Mouse (Mus musculus) forebrain, embryonic 10.5 days (tissue): Measurements from ENCODE around the gene Cdk18. TPM values are rescaled to one million over a fixed set of nuclear protein-coding genes. Genes with fewer than 3 reads are reported as not detected.
"Not testable (repeated sequence)": the region's sequence is repeated elsewhere in the genome, so short reads cannot be mapped to it uniquely, and the experiment has no call there.

Experiments used
- DNase-seq: peaks from one replicate; pipeline ENCODE4 v3.0.0-alpha.2; 2017; ENCODE audit warnings: low spot score; ENCODE audit errors: extremely low spot score
- H3K27ac ChIP-seq: fragments of 300-500 bp; sonication (generic); 2 replicates; pipeline ENCODE4 v1.5.1; 2016; ENCODE audit warnings: mild to moderate bottlenecking
- H3K27me3 ChIP-seq: fragments of 300-500 bp; sonication (generic); 2 replicates; pipeline ENCODE4 v1.6.1; 2016; ENCODE audit warnings: mild to moderate bottlenecking; ENCODE audit not compliant: poor library complexity, severe bottlenecking
- H3K36me3 ChIP-seq: fragments of 300-500 bp; sonication (generic); replicated peaks from 2 replicates; pipeline ENCODE4 v1.6.1; 2016; ENCODE audit warnings: mild to moderate bottlenecking, moderate library complexity
- H3K4me1 ChIP-seq: fragments of 300-500 bp; sonication (generic); 2 replicates; pipeline ENCODE4 v1.6.1; 2016
- H3K4me3 ChIP-seq: fragments of 300-500 bp; sonication (generic); 2 replicates; pipeline ENCODE4 v1.5.1; 2016; ENCODE audit warnings: mild to moderate bottlenecking, moderate library complexity
- H3K9me3 ChIP-seq: fragments of 300-500 bp; sonication (generic); 2 replicates; pipeline ENCODE4 v1.6.1; 2016; ENCODE audit warnings: mild to moderate bottlenecking, moderate library complexity
- WGBS: fragments of 180-500 bp; shearing (Covaris S2); methylation state at CpG from one replicate; pipeline ENCODE4 v1.1.7; 2016; 5-methylcytosine and 5-hydroxymethylcytosine counted together
- polyA plus RNA-seq: library from polyadenylated mRNA; unstranded; fragments of >200 nt; fragmentation: Nextera tagmentation; extraction: Ambion mirVana; gene quantifications from 2 replicates; pipeline ENCODE4 v1.2.1, GENCODE M21; 2016

The Cdk18 gene
- polyA plus RNA-seq = 1.4 and 1.5 TPM in 2 replicates

DNA sequence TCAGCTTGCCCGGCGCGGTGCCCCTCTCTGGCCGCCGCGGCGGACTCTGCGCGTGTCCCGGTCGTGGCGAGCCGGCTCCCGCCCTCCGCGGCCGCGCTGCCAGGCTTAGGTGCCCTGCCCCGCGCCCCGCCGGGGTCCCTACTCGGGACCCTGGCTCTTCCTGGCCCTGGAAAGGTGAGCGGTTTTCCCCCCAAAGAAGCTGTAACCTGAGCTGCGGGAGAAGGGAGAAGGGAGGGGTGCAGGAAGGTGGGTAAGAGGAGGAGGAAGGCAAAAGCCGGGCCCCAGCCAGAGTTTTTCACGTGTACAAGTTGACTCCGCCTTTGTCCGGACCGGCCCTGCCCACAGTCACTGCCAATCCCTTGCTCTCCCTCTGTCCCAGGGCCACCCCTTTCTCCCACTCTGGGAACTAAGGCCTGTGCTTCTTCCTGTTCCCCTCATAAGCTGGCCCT lies at the start of gene Cdk18:
TSS of gene Cdk18 (minus strand) at position 269 of the 449 bp plus-strand sequence.
- no peaks in the 10 kb centered on the region for H3K36me3 ChIP-seq
- WGBS = under 1% methylated on average over 30 of the region's 30 CpGs
- H3K27me3 ChIP-seq = peaks cover 48% of the 10 kb centered on the region
- no peaks in the 10 kb centered on the region for H3K9me3 ChIP-seq
- peak within 1 kb of the TSS; percentile 70 for H3K4me3 ChIP-seq
- peak within 1 kb of the TSS; percentile 81 for H3K27ac ChIP-seq
- DNase-seq = peak; percentile 72
- peaks cover 58% of the 10 kb centered on the region for H3K4me1 ChIP-seq

DNA sequence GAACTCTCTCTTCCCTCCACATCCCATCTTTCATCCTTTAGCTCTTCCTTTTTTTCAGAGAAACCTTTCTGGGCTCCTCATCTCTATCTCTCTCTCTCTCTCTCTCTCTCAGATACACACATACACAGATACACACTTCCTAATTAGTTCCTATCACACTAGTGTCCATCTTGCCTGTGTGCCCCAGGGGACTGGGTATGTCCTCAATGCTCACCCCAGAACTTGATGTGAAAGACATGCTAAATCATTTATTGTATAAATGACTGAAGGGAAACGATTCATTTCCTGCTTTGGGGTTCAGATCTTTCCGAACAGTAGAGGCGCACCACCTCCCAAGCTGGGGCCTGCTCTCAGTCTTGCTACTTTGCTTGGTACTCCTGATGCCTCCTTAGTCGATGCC lies 49.7 kb upstream of the Cdk18 start:
- WGBS = 53% methylated on average over 4 of the region's 4 CpGs
- Histone ChIP-seq H3K27ac (peak overlapping the region; percentile 100), H3K36me3 (peaks cover 5% of the 10 kb centered on the region), H3K9me3 (no peaks in the 10 kb centered on the region), H3K27me3 (peaks cover 83% of the 10 kb centered on the region), H3K4me1 (peaks cover 70% of the 10 kb centered on the region), H3K4me3 (peak overlapping the region; percentile 93)
- DNase-seq = no peak

DNA sequence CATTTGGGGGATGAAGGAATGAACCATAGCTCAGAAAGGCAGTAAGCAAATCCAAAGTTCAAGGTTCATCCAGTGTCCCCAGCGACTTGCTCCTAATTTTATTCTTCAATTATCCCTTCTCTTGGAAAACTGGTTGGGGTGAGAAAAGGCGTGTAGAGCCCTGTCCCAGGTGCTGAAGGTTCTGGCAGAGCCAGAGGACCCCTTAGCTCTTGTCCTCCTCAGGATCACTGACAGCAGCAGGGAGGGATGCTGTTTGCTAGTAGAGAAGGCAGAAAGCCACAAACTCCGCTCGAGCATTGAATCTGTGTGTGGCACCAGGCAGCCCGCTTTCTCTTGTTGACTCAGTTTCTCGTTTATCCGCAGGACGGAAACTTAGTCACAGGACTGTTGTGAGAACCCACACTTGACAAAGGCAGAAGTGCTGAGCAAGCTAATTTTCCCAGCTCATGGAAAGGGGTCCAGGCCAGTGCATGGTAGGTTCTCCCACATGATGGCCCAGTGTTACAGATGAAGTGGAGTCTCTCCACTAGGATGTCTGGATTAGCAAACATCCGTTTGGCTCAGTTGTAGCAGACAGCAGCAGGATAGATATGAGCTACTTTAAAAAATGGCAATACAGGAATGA lies 49.1 kb upstream of the Cdk18 start:
- no peaks in the 10 kb centered on the region for H3K9me3 ChIP-seq
- 41% methylated on average over 9 of the region's 9 CpGs for WGBS
- peaks cover 81% of the 10 kb centered on the region for H3K27me3 ChIP-seq
- peaks cover 63% of the 10 kb centered on the region for H3K4me1 ChIP-seq
- H3K36me3 ChIP-seq = peaks cover 3% of the 10 kb centered on the region
- no peak overlapping the region for H3K4me3 ChIP-seq
- no peak overlapping the region for H3K27ac ChIP-seq
- no peak for DNase-seq

DNA sequence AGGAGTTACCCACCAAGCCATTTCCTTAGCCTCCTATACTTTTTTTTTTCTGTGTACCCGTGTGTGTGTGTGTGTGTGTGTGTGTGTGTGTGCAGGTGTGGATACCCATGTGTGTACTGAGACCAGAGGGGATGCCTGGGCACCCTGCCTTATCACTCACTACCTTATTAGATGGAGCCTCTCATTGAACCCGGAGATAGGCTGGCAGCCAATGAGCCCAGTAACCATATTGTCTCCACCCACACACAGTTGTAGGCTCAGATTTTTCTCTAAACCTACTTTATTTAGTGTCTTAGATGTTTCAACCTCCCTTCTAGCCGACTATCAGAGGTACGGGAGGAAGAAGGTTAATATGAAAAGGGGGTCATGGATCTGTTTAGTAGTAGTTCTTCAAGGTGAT lies 46.8 kb upstream of the Cdk18 start:
- Histone ChIP-seq H3K9me3 (no peaks in the 10 kb centered on the region), H3K27me3 (peaks cover 63% of the 10 kb centered on the region), H3K4me3 (no peak overlapping the region), H3K4me1 (peaks cover 50% of the 10 kb centered on the region), H3K36me3 (no peaks in the 10 kb centered on the region), H3K27ac (no peak overlapping the region)
- 81% methylated on average over 4 of the region's 4 CpGs for WGBS
- no peak for DNase-seq

DNA sequence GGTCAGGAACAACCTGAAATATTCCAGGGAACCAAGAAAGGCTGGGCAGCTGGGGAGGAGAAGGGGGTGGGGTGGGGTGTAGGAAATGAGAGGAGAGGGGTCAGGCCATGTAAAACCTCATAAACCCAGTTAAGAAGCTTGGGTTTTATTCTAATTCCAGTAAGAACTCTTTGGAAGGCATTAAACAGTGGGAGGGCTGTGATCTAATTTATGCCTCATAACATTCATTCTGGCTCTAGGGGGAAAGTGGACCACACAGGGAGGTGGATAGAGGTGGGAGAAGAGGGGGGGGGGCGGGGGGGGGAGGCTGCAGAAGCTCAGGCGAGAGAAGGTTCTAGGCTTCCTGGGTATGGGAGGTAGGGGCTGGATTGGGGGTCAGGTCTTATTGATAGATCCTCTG lies 32.1 kb upstream of the Cdk18 start:
- no peak for DNase-seq
- H3K27ac ChIP-seq = no peak overlapping the region
- no peak overlapping the region for H3K4me3 ChIP-seq
- H3K36me3 ChIP-seq = no peaks in the 10 kb centered on the region
- H3K4me1 ChIP-seq = peaks cover 31% of the 10 kb centered on the region
- 54% methylated on average over 1 of the region's 2 CpGs for WGBS
- peaks cover 52% of the 10 kb centered on the region for H3K27me3 ChIP-seq
- no peaks in the 10 kb centered on the region for H3K9me3 ChIP-seq

DNA sequence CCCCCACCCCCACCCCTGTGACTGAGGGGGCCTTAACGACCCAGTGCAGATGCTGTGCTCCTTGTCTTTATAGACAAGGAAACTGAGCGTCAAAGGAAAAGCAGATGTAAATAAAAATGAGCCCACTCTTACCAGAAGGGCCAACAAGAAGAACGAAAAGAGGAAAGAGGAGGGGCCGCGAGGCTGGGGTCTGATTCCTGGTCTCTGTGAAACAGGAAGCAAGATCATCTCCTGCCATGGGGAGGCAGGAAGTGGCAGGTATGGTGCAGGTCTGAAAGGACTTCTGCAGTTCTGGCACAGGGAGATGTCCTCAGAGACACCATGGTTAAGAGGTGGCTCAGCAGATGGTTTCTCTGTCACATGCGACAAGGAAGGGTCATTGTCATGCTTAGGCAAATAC lies 31.2 kb upstream of the Cdk18 start:
- Histone ChIP-seq H3K4me3 (no peak overlapping the region), H3K36me3 (no peaks in the 10 kb centered on the region), H3K27me3 (peaks cover 56% of the 10 kb centered on the region), H3K4me1 (peaks cover 31% of the 10 kb centered on the region), H3K27ac (no peak overlapping the region), H3K9me3 (peaks cover 5% of the 10 kb centered on the region; the same call in 1 of the 2 replicates)
- DNase-seq = no peak
- 62% methylated on average over 6 of the region's 6 CpGs for WGBS

DNA sequence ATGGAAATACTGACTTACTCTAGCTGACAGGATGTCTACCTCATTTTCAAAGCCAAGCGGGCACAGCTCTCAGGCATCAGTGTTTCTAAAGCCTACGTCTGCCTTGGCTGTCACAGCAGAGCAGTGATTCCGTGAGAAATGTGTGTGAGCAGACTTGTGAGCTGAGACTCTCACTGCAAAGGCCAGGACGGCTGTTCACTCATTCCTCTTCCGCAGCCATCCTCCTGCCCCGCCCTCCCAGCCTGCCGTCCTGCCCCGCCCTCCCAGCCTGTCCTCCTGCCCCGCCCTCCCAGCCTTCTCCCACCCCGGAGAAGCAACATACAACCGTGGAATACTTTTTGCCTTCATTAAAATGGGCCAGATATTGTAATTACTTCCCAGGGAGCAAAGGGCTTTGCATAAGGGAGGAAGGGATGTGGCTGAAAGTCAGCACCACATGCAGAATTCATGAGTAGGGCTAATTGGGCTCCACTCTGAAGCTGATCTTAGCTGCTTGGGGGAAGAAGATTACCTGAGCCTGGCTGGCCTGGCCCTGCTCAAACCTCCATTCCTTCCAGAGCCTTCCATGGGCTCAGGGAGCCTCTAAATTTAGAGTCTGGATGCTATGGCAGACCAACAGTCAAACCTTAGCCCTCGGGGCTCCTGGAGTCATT lies 28.8 kb upstream of the Cdk18 start:
- H3K4me1 ChIP-seq = peaks cover 42% of the 10 kb centered on the region

DNA sequence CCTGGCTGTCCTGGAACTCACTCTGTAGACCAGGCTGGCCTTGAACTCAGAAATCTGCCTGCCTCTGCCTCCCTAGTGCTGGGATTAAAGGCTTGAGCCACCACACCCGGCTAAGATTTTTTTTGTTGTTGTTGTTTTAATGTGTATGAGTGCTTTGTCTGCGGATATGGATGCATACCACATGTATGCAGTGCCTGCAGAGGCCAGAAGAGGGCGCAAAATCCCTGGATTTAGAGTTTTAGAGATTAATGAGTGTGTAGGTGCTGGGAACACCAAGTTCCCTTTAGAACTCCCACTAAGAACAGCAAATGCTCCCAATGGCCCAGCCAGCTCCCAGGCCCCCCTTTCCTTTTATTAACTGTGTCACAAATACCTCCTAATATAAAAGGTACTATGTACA lies 26.4 kb upstream of the Cdk18 start:
- Histone ChIP-seq H3K4me3 (no peak overlapping the region), H3K36me3 (no peaks in the 10 kb centered on the region), H3K27ac (no peak overlapping the region), H3K9me3 (peaks cover 5% of the 10 kb centered on the region; the same call in 1 of the 2 replicates), H3K4me1 (peaks cover 41% of the 10 kb centered on the region), H3K27me3 (peaks cover 73% of the 10 kb centered on the region)
- no peak for DNase-seq
- 62% methylated on average over 3 of the region's 3 CpGs for WGBS

More for the DNA sequence above, 28.8 kb upstream of the Cdk18 start:
- no peaks in the 10 kb centered on the region for H3K36me3 ChIP-seq
- peaks cover 5% of the 10 kb centered on the region; the same call in 1 of the 2 replicates for H3K9me3 ChIP-seq
- 10% methylated on average over 12 of the region's 12 CpGs for WGBS
- peak overlapping the region; percentile 36 for H3K4me3 ChIP-seq
- peaks cover 72% of the 10 kb centered on the region for H3K27me3 ChIP-seq
- H3K27ac ChIP-seq = peak overlapping the region; percentile 21; the same call in 1 of the 2 replicates
- DNase-seq = no peak

DNA sequence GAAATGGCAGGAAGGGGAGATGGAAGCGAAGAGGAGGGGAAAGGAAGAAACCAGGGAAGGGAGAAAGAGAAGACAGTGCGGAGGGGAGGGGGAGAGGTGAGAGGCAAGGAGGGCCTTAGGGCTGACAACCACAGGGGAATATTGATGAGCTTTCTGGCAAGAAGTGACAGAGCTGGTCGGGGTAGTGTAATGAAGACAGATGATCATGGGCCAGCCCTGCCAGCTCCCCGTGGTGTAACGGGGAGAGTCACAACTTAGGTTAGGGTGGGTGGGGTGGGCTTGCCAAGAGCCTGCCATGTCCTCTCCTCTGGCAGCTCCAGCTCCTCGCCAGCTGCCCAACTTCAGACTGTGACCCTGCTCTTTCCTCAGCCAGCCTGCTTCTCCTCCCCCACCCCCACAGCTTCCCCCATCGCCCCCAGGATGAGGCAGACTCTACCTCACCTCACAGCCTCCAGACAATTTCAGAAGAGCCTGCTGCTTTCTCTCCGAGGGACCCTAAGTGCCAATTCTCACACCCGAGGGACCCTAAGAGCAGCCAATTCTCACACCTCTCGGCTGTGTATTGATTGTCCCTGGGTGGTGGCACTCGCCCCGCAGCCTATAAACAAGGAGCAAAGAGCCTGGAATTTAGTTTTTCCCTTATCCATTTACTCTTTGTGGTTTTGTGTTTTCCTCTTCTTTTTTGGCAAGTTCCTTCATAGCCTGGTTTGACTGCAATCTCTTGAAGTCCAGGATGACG lies 25.5 kb upstream of the Cdk18 start:
- peaks cover 5% of the 10 kb centered on the region; the same call in 1 of the 2 replicates for H3K9me3 ChIP-seq
- no peak for DNase-seq
- no peaks in the 10 kb centered on the region for H3K36me3 ChIP-seq
- WGBS = 51% methylated on average over 13 of the region's 13 CpGs
- H3K4me1 ChIP-seq = peaks cover 42% of the 10 kb centered on the region
- peaks cover 73% of the 10 kb centered on the region for H3K27me3 ChIP-seq
- H3K27ac ChIP-seq = peak overlapping the region; percentile 22; the same call in 1 of the 2 replicates
- H3K4me3 ChIP-seq = no peak overlapping the region

DNA sequence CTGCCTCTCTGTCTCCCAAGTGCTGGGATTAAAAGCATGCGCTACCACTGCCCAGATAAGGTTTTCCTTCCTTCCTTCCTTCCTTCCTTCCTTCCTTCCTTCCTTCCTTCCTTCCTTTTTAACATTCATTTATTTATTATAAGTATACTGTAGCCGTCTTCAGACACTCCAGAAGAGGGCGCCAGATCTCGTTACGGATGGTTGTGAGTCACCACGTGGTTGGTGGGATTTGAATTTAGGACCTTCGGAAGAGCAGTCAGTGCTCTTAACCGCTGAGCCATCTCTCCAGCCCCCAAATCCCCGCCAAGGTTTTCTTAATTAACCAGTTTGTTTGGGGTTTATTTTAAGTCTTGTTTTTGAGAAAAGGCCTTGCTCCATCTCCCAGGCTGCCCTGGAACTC lies 23.1 kb upstream of the Cdk18 start:
- H3K27me3 ChIP-seq = peaks cover 74% of the 10 kb centered on the region
- not testable (repeated sequence) for H3K27ac ChIP-seq, H3K9me3 ChIP-seq, H3K4me3 ChIP-seq, H3K36me3 ChIP-seq, DNase-seq
- peaks cover 53% of the 10 kb centered on the region for H3K4me1 ChIP-seq
- WGBS = 52% methylated on average over 9 of the region's 9 CpGs

DNA sequence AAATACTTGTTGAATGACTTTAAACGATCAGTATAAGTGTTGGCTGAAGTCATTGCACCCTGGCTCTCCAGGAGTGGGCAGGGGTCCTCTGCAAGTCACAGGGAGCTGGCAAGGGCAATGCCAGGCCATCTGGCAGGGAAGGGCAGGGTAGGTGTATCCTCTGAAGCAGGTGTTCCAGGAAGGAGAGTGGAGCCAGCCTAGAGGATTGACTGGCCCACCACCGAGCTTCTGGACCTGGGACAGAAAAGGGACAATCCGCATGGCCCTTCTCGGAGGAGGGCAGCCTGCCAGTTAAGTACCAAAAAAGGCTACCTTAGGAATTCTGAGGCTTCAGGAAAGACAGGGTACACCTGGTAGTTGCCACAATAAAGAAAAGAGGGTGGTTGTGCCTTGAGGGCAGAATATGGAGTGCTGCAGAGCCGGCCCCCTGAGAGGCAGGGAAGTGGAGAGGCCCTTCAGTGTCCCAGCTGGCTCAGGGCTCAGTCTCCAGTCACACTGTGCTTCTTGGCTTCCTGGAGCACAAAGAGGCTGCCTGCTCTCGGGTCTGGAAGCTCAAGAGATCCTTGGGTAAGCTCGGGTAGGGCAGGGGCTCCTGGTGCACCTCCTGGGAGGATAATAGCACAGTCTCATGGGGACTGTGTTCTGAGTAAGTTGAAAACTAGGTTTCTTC lies 21.9 kb upstream of the Cdk18 start:
- H3K4me3 ChIP-seq = no peak overlapping the region
- H3K27ac ChIP-seq = no peak overlapping the region
- 61% methylated on average over 7 of the region's 7 CpGs for WGBS
- H3K4me1 ChIP-seq = peaks cover 55% of the 10 kb centered on the region
- peaks cover 62% of the 10 kb centered on the region for H3K27me3 ChIP-seq
- DNase-seq = no peak
- peaks cover 5% of the 10 kb centered on the region; the same call in 1 of the 2 replicates for H3K9me3 ChIP-seq
- H3K36me3 ChIP-seq = no peaks in the 10 kb centered on the region

DNA sequence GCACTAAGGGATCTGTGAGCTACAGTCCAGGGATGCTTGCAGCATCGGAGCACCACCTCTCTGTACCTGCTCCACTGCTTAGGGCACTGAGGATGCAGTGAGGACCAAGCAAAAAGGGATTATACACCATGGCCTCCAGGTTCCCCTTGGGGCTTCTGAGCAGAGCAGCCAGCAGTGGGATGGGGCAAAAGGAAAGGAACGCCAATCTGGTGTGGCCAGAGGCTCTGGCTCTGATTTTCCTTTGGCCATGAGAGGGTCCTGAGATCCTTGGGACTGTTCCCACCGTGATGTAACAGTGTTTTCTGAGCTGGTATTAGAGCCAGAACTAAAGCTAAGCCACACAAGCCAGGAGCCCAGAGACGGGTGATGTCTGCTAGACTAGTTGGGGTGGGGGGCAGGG lies 20.2 kb upstream of the Cdk18 start:
- Histone ChIP-seq H3K4me3 (no peak overlapping the region), H3K9me3 (no peaks in the 10 kb centered on the region), H3K27me3 (peaks cover 60% of the 10 kb centered on the region), H3K27ac (0 out of 2 replicates have a peak overlapping the region, but pooled peaks have one; percentile 6), H3K36me3 (no peaks in the 10 kb centered on the region), H3K4me1 (peaks cover 54% of the 10 kb centered on the region)
- no peak for DNase-seq
- 62% methylated on average over 4 of the region's 4 CpGs for WGBS
